Mouse (Mus musculus): Measurements from ENCODE around the gene Mdm4. TPM values are rescaled to one million over a fixed set of nuclear protein-coding genes. Genes with fewer than 3 reads are reported as not detected.
A peak's percentile ranks its signal among the peaks of the same experiment; 100 is the strongest.

Gene Mdm4
- polyA plus RNA-seq, 1 experiment from 2014 or later, result 30.0 TPM

DNA sequence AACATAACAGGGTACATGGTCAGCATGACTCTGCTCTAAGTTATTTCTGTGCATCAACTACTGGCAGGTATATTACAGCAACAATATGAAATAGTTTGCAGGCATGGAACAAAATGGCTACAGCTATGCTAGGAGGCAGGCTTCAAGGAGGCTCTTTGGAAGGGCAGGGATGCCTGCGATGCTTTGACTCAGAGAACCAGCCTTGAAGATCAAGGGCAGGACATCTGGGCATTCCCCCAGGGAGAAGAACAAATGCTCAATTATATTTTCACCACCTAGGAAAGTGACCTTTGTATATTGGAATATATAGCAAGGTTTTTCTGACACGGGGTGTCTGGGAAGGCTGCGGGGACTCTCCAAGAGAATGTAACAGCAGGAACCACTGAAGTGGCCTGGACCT is 68.6 kb downstream of the Mdm4 start:
- Histone ChIP-seq H3K27me3 (no peaks in the 10 kb centered on the region), H3K27ac (replicated peaks) (no peak overlapping the region), H3K4me1 (replicated peaks) (no peaks in the 10 kb centered on the region), H3K9ac (no peak overlapping the region), H3K36me3 (no peaks in the 10 kb centered on the region), H3K4me2 (no peak overlapping the region), H3K9me3 (no peaks in the 10 kb centered on the region), H3K4me3 (no peak overlapping the region)
- 85% methylated on average over 3 of the region's 3 CpGs for WGBS
- ATAC-seq (ENCODE audit: low read depth), result no peak

- Histone ChIP-seq H3K36me3 (no peaks in the 10 kb centered on the region), H3K9me3 (no peaks in the 10 kb centered on the region), H3K9ac (no peak overlapping the region), H3K4me3 (no peak overlapping the region), H3K4me1 (replicated peaks) (no peaks in the 10 kb centered on the region), H3K27ac (replicated peaks) (no peak overlapping the region), H3K27me3 (no peaks in the 10 kb centered on the region), H3K4me2 (no peak overlapping the region)
- ATAC-seq (ENCODE audit: low read depth), result no peak
- 79% methylated on average over 5 of the region's 5 CpGs for WGBS
Measured at GRCm38 (mm10) chr1:132956809-132957208, 73.6 kb downstream of the Mdm4 start.

GRCm38 (mm10) chr1:132947811-132948210 is 82.5 kb downstream of the Mdm4 start:
- Histone ChIP-seq H3K9ac (no peak overlapping the region), H3K27ac (replicated peaks) (no peak overlapping the region), H3K9me3 (no peaks in the 10 kb centered on the region), H3K36me3 (no peaks in the 10 kb centered on the region), H3K4me1 (replicated peaks) (peaks cover 11% of the 10 kb centered on the region), H3K27me3 (no peaks in the 10 kb centered on the region), H3K4me2 (no peak overlapping the region), H3K4me3 (no peak overlapping the region)
- WGBS, result 33% methylated on average over 7 of the region's 7 CpGs
- no peak for ATAC-seq (ENCODE audit: low read depth)

- no peaks in the 10 kb centered on the region for H3K27me3 ChIP-seq
- no peaks in the 10 kb centered on the region for H3K9me3 ChIP-seq
- no peaks in the 10 kb centered on the region for H3K36me3 ChIP-seq
- H3K4me1 ChIP-seq (replicated peaks), result peaks cover 11% of the 10 kb centered on the region
- WGBS, result 27% methylated on average over 8 of the region's 8 CpGs
- no peak overlapping the region for H3K9ac ChIP-seq
- ATAC-seq (ENCODE audit: low read depth), result no peak
- no peak overlapping the region for H3K4me3 ChIP-seq
- no peak overlapping the region for H3K27ac ChIP-seq (replicated peaks)
- H3K4me2 ChIP-seq, result no peak overlapping the region
Measured at GRCm38 (mm10) chr1:132945826-132946225, 84.5 kb downstream of the Mdm4 start.

GRCm38 (mm10) chr1:132938975-132939374 is 91.4 kb downstream of the Mdm4 start:
- H3K9me3 ChIP-seq, result no peaks in the 10 kb centered on the region
- WGBS, result 81% methylated on average over 8 of the region's 8 CpGs
- H3K27me3 ChIP-seq, result no peaks in the 10 kb centered on the region
- H3K4me1 ChIP-seq (replicated peaks), result peaks cover 11% of the 10 kb centered on the region
- peaks cover 24% of the 10 kb centered on the region for H3K36me3 ChIP-seq
- H3K4me2 ChIP-seq, result no peak overlapping the region
- H3K9ac ChIP-seq, result no peak overlapping the region
- no peak overlapping the region for H3K27ac ChIP-seq (replicated peaks)
- ATAC-seq (ENCODE audit: low read depth), result no peak
- H3K4me3 ChIP-seq, result no peak overlapping the region

DNA sequence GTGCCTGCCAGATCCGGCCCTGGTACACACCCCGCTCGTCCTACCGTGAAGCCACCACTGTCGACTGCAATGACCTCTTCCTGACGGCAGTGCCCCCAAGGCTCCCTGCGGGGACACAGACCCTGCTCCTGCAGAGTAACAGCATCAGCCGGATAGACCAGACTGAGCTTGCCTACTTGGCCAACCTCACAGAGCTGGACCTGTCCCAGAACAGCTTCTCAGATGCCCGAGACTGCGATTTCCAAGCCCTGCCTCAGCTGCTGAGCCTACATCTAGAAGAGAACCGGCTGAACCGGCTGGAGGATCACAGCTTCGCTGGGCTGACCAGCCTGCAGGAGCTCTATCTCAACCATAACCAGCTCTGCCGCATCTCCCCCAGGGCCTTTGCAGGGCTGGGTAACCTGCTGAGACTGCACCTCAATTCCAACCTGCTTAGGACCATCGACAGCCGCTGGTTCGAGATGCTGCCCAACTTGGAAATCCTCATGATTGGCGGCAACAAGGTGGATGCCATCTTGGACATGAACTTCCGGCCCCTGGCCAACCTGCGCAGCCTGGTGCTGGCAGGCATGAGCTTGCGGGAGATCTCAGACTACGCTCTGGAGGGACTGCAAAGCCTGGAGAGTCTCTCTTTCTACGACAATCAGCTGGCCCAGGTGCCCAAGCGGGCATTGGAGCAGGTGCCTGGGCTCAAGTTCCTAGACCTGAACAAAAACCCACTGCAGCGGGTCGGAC is 92.9 kb downstream of the Mdm4 start:
- H3K9ac ChIP-seq, result no peak overlapping the region
- H3K4me3 ChIP-seq, result no peak overlapping the region
- no peaks in the 10 kb centered on the region for H3K27me3 ChIP-seq
- H3K36me3 ChIP-seq, result peaks cover 24% of the 10 kb centered on the region
- H3K27ac ChIP-seq (replicated peaks), result no peak overlapping the region
- peaks cover 11% of the 10 kb centered on the region for H3K4me1 ChIP-seq (replicated peaks)
- 84% methylated on average over 26 of the region's 26 CpGs for WGBS
- no peak for ATAC-seq (ENCODE audit: low read depth)
- no peaks in the 10 kb centered on the region for H3K9me3 ChIP-seq
- H3K4me2 ChIP-seq, result no peak overlapping the region

DNA sequence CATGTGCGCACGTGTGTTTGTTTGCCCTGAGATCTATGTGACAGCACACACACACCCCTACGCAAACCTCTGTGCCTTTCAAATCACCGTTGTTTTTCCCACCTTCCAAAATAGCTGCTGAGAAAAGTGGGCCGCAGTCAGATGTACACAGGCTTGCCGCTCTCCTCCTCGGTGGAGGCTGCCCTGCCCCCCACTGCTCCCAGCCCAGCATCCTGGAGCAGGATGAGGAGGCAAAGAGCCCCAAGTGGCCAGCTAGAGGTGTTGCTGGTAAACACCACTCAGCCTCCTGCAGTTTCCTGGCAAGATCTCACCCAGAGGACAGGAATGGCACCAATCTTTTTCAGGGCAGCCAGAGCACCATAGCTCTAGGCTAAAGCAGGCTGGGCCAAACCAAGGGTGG is 95.5 kb downstream of the Mdm4 start:
- H3K27me3 ChIP-seq, result no peaks in the 10 kb centered on the region

DNA sequence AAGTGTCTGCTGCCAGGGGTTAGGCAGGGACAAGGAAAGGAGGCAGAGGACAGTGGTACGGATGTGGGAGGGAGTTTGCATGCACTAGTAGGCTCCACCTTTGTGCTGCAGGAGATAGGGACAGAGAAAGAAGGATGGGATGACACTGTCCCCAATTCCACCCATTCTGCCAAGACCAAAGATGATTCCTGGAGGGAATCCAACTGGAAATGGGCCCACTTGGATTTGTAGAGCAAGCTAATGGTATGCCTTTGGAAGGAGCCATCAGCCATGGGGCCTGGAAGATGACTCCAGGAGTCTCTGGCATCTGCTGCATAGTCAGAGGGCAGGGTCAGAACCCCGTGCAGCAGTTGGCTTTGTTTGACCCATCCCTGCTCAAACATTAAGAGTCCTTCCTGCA is 97.9 kb downstream of the Mdm4 start:
- peaks cover 5% of the 10 kb centered on the region; the same call in 1 of the 2 replicates for H3K36me3 ChIP-seq
- WGBS, result 82% methylated on average over 2 of the region's 2 CpGs

More for the DNA sequence above, 95.5 kb downstream of the Mdm4 start:
- 25% methylated on average over 7 of the region's 7 CpGs for WGBS
- peaks cover 24% of the 10 kb centered on the region for H3K36me3 ChIP-seq
- peak; percentile 57; the same call in 1 of the 2 replicates for ATAC-seq (ENCODE audit: low read depth)
- no peaks in the 10 kb centered on the region for H3K9me3 ChIP-seq
- no peak overlapping the region for H3K9ac ChIP-seq
- H3K4me3 ChIP-seq, result no peak overlapping the region
- no peak overlapping the region for H3K27ac ChIP-seq (replicated peaks)
- no peak overlapping the region for H3K4me2 ChIP-seq
- peaks cover 11% of the 10 kb centered on the region for H3K4me1 ChIP-seq (replicated peaks)

GRCm38 (mm10) chr1:132930291-132930690 is 100.1 kb downstream of the Mdm4 start:
- no peak for ATAC-seq (ENCODE audit: low read depth)
- Histone ChIP-seq H3K36me3 (no peaks in the 10 kb centered on the region), H3K4me3 (no peak overlapping the region), H3K27me3 (no peaks in the 10 kb centered on the region), H3K27ac (replicated peaks) (no peak overlapping the region), H3K4me1 (replicated peaks) (peaks cover 31% of the 10 kb centered on the region), H3K9ac (no peak overlapping the region), H3K9me3 (no peaks in the 10 kb centered on the region), H3K4me2 (no peak overlapping the region)
- 52% methylated on average over 4 of the region's 4 CpGs for WGBS

More for the DNA sequence above, 97.9 kb downstream of the Mdm4 start:
- no peak overlapping the region for H3K4me2 ChIP-seq
- no peaks in the 10 kb centered on the region for H3K27me3 ChIP-seq
- H3K9me3 ChIP-seq, result no peaks in the 10 kb centered on the region
- H3K4me1 ChIP-seq (replicated peaks), result peaks cover 31% of the 10 kb centered on the region
- H3K9ac ChIP-seq, result no peak overlapping the region
- ATAC-seq (ENCODE audit: low read depth), result no peak
- no peak overlapping the region for H3K27ac ChIP-seq (replicated peaks)
- H3K4me3 ChIP-seq, result no peak overlapping the region

GRCm38 (mm10) chr1:132928907-132929250 is 101.5 kb downstream of the Mdm4 start:
- Histone ChIP-seq H3K9me3 (no peaks in the 10 kb centered on the region), H3K4me3 (no peak overlapping the region), H3K27ac (replicated peaks) (peak overlapping the region; percentile 88), H3K9ac (peak overlapping the region; percentile 59), H3K27me3 (no peaks in the 10 kb centered on the region), H3K4me1 (replicated peaks) (peaks cover 20% of the 10 kb centered on the region), H3K36me3 (no peaks in the 10 kb centered on the region), H3K4me2 (no peak overlapping the region; the same call in 1 of the 2 replicates)
- WGBS, result 60% methylated on average over 3 of the region's 3 CpGs
- peak; percentile 13; the same call in 1 of the 2 replicates for ATAC-seq (ENCODE audit: low read depth)

DNA sequence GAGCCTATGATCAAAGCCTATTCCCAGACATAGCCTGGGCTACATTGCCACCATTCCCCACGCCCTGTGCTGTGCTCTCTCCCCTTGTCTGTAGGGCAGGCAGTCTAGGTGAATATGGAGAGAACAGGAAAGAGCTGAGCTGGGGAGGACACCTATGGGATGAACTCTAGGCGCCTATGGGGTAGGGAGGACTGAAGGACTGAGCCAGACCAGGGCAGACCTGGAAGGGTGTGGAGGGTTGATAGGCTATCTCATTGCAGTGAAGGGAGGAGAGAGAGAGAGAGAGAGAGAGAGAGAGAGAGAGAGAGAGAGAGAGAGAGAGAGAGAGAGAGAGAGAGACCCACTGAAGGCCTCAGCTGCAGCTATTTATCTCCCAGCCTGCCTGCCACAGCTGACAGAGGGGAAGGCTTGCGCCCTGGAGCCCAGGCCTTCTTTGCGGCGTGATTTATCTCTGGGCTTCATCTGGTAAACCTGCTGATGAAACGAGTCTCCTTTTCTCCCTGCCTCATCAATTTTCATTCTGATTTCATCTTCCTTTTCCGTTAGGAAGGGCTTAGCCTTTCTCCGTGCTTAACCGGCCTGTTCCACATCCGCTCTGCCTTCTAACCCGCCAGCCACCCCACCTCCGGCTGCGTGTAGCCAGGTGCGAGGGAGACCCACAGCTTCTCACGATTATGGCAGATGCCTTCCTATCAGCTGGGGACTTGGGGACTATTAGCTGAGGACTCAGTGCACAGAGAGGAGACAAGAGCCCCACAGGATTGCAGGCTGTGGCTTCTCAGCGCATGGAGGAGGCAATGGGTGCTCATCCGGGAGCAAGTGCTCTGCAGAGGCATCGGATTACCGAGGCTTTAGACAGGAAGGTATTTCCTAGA is 102.1 kb downstream of the Mdm4 start:
- no peaks in the 10 kb centered on the region for H3K36me3 ChIP-seq
- H3K4me3 ChIP-seq, result no peak overlapping the region
- H3K27me3 ChIP-seq, result no peaks in the 10 kb centered on the region
- H3K27ac ChIP-seq (replicated peaks), result peak overlapping the region; percentile 88
- H3K4me1 ChIP-seq (replicated peaks), result peaks cover 20% of the 10 kb centered on the region
- WGBS, result 30% methylated on average over 19 of the region's 19 CpGs
- peak; percentile 82 for ATAC-seq (ENCODE audit: low read depth)
- peak overlapping the region; percentile 18; the same call in 1 of the 2 replicates for H3K4me2 ChIP-seq
- peak overlapping the region; percentile 59 for H3K9ac ChIP-seq
- H3K9me3 ChIP-seq, result no peaks in the 10 kb centered on the region

- peaks cover 44% of the 10 kb centered on the region for H3K4me1 ChIP-seq (replicated peaks)
- H3K27ac ChIP-seq (replicated peaks), result no peak overlapping the region
- no peaks in the 10 kb centered on the region for H3K27me3 ChIP-seq
- WGBS, result 85% methylated on average over 7 of the region's 7 CpGs
- no peaks in the 10 kb centered on the region for H3K36me3 ChIP-seq
- no peaks in the 10 kb centered on the region for H3K9me3 ChIP-seq
- H3K4me3 ChIP-seq, result no peak overlapping the region
- no peak overlapping the region for H3K4me2 ChIP-seq
- H3K9ac ChIP-seq, result no peak overlapping the region
- no peak for ATAC-seq (ENCODE audit: low read depth)
Measured at GRCm38 (mm10) chr1:132925270-132925669, 105.1 kb downstream of the Mdm4 start.

All from neural tube, embryonic 13.5 days (tissue).